Mouse (Mus musculus) liver, embryonic 12.5 days (tissue): ENCODE data around the gene Sys1. TPM values are rescaled to one million over a fixed set of nuclear protein-coding genes. Genes with fewer than 3 reads are reported as not detected.

Source experiments
- ATAC-seq: fragments of 200-750 bp; cut with Nextera tagmentation; 2 replicates; pipeline ENCODE4 v1.8.0; 2017; ENCODE audit warnings: moderate number of reproducible peaks, mild to moderate bottlenecking, moderate library complexity
- H3K27ac ChIP-seq: fragments of 300-500 bp; sonication (generic); 2 replicates; pipeline ENCODE4 v1.5.1; 2016; ENCODE audit warnings: mild to moderate bottlenecking
- H3K27me3 ChIP-seq: fragments of 300-500 bp; sonication (generic); replicated peaks from 2 replicates; pipeline ENCODE4 v1.6.1; 2016; ENCODE audit warnings: mild to moderate bottlenecking, moderate library complexity
- H3K36me3 ChIP-seq: fragments of 300-500 bp; sonication (generic); 2 replicates; pipeline ENCODE4 v1.6.1; 2016; ENCODE audit warnings: mild to moderate bottlenecking, moderate library complexity
- H3K4me1 ChIP-seq: fragments of 300-500 bp; sonication (generic); 2 replicates; pipeline ENCODE4 v1.6.1; 2016
- H3K4me2 ChIP-seq: fragments of 300-500 bp; sonication (generic); 2 replicates; pipeline ENCODE4 v1.6.1; 2016; ENCODE audit warnings: mild to moderate bottlenecking, moderate library complexity
- H3K4me3 ChIP-seq: fragments of 300-500 bp; sonication (generic); 2 replicates; pipeline ENCODE4 v1.5.1; 2016; ENCODE audit warnings: mild to moderate bottlenecking, moderate library complexity
- H3K9ac ChIP-seq: fragments of 300-500 bp; sonication (generic); 2 replicates; pipeline ENCODE4 v1.6.1; 2016; ENCODE audit warnings: mild to moderate bottlenecking, moderate library complexity
- H3K9me3 ChIP-seq: fragments of 300-500 bp; sonication (generic); replicated peaks from 2 replicates; pipeline ENCODE4 v1.6.1; 2016; ENCODE audit warnings: mild to moderate bottlenecking, moderate library complexity
- WGBS: fragments of 180-500 bp; shearing (Covaris S2); methylation state at CpG from one replicate; pipeline ENCODE4 v1.1.7; 2016; ENCODE audit not compliant: insufficient replicate concordance; 5-methylcytosine and 5-hydroxymethylcytosine counted together
- polyA plus RNA-seq: library from polyadenylated mRNA; unstranded; fragments of >200 nt; fragmentation: Nextera tagmentation; extraction: Ambion mirVana; gene quantifications from 2 replicates; pipeline ENCODE4 v1.2.1, GENCODE M21; 2016

The Sys1 gene
- polyA plus RNA-seq, 1 experiment from 2014 or later = 37.9 TPM

DNA sequence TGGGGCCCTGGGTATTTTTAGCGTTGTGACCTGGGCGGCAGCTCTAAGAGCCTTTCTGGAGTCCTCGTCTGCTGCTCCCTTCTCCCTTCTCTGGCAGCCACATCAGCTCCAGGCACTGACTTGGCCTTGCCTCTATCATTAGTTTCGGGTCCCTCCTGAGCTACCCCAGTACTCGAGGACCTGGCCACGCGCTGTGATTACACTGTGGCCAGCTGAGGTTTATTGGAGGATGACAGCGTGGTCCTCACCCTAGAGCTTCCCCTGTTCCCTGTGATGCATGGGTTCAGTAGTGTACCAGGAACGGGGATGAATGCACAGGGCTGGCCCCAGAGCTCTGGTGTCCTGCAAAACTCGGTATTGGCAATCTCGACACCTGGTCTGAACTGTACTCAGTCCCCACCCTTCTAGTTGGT is 30.4 kb downstream of the Sys1 start:
- peak overlapping the region; percentile 71 for H3K4me2 ChIP-seq
- peaks cover 12% of the 10 kb centered on the region; the same call in 1 of the 2 replicates for H3K4me1 ChIP-seq
- H3K27ac ChIP-seq = no peak overlapping the region
- H3K9me3 ChIP-seq = no peaks in the 10 kb centered on the region
- 0 out of 2 replicates have a peak, but pooled peaks cover 3% of the 10 kb centered on the region for H3K36me3 ChIP-seq
- 0 out of 2 replicates have a peak overlapping the region, but pooled peaks have one; percentile 40 for H3K9ac ChIP-seq
- WGBS = 17% methylated on average over 11 of the region's 11 CpGs
- peaks cover 57% of the 10 kb centered on the region for H3K27me3 ChIP-seq
- peak; percentile 19; the same call in 1 of the 2 replicates for ATAC-seq
- H3K4me3 ChIP-seq = peak overlapping the region; percentile 61

- H3K27me3 ChIP-seq = peaks cover 57% of the 10 kb centered on the region
- H3K4me2 ChIP-seq = no peak overlapping the region
- no peaks in the 10 kb centered on the region for H3K9me3 ChIP-seq
- no peak for ATAC-seq
- no peak overlapping the region for H3K9ac ChIP-seq
- H3K27ac ChIP-seq = no peak overlapping the region
- H3K4me1 ChIP-seq = peaks cover 12% of the 10 kb centered on the region; the same call in 1 of the 2 replicates
- H3K36me3 ChIP-seq = 0 out of 2 replicates have a peak, but pooled peaks cover 3% of the 10 kb centered on the region
- WGBS = 63% methylated on average over 9 of the region's 9 CpGs
- H3K4me3 ChIP-seq = no peak overlapping the region
These were observed 31.0 kb downstream of the Sys1 start for GRCm38 (mm10) chr2:164487812-164488211.

GRCm38 (mm10) chr2:164494126-164494525 is 37.4 kb downstream of the Sys1 start:
- no peak overlapping the region for H3K9ac ChIP-seq
- ATAC-seq = no peak
- peaks cover 27% of the 10 kb centered on the region for H3K4me1 ChIP-seq
- peaks cover 4% of the 10 kb centered on the region for H3K36me3 ChIP-seq
- no peaks in the 10 kb centered on the region for H3K27me3 ChIP-seq
- no peak overlapping the region for H3K4me2 ChIP-seq
- 51% methylated on average over 2 of the region's 2 CpGs for WGBS
- H3K4me3 ChIP-seq = no peak overlapping the region
- no peak overlapping the region for H3K27ac ChIP-seq
- no peaks in the 10 kb centered on the region for H3K9me3 ChIP-seq

DNA sequence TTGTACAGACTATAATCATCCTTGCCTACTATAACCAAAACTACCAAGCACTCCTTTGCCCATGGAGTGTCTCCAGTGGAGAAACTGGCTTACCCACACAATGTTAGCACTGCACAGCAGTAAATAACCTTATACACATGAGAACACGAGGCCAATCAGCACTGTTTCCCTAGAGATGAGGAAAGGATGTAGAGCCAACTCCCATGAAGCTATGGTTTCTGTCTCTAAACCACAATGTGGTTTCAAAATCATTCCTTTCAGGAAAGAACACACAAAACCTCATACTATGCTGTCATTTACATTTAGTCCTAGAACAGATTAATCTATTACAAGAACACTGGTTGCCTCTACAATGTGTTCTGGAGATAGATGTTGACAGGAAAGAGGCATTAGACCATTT is 39.6 kb downstream of the Sys1 start:
- WGBS = 30% methylated on average over 1 of the region's 1 CpGs
- peak overlapping the region; percentile 90 for H3K4me2 ChIP-seq

DNA sequence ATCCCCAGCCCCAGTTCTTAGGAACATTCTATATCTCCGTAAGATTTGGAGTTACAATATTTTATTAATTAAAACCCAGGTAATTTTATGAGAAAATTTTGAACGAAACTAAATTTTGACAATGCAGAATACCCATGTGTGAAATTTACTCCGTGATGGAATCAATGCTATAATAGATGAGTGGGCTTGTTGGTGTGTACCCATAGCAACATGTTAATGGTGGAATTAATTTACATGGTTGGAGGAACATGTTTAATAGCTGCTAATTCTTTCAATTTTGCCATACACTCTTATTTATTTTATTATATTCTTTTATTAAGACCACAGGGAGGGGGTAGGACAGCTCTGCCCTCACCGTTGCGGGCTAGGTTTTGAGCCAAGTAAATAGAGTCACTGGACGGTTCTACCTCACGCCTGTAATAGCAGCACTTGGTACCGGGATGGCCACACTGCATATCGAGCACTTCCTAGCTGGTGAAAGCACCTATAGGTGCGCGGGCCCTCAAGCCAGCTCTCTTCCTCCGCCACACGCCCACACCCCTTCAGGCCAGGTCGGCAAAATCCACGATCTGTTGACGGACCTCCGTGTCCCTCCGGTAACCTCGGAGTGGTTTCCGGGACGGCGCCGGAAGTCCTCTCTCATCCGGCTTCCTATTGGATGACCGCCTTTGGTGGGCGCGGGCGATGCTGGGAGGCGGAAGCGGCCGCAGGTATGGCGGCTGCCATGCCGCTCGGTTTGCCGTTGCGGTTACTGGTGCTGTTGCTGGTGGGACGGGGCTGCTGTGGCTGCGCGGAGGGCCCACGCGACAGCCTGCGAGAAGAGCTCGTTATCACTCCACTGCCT is 40.3 kb downstream of the Sys1 start, which contains the start of gene Pigt:
Pigt (plus strand) TSS at position 674 of the 844 bp plus-strand sequence.
- no peaks in the 10 kb centered on the region for H3K9me3 ChIP-seq
- H3K9ac ChIP-seq = peak within 1 kb of the TSS; percentile 74
- peak; percentile 94 for ATAC-seq
- peak within 1 kb of the TSS; percentile 33; the same call in 1 of the 2 replicates for H3K27ac ChIP-seq
- peak within 1 kb of the TSS; percentile 90 for H3K4me2 ChIP-seq
- peaks cover 29% of the 10 kb centered on the region for H3K36me3 ChIP-seq
- H3K4me1 ChIP-seq = peaks cover 28% of the 10 kb centered on the region
- peak within 1 kb of the TSS; percentile 75 for H3K4me3 ChIP-seq
- 4% methylated on average over 43 of the region's 43 CpGs for WGBS
- H3K27me3 ChIP-seq = no peaks in the 10 kb centered on the region

More for the DNA sequence above, 39.6 kb downstream of the Sys1 start:
- peak overlapping the region; percentile 75; the same call in 1 of the 2 replicates for H3K4me3 ChIP-seq
- H3K27ac ChIP-seq = no peak overlapping the region
- H3K36me3 ChIP-seq = peaks cover 23% of the 10 kb centered on the region
- H3K9ac ChIP-seq = no peak overlapping the region
- ATAC-seq = no peak
- peaks cover 28% of the 10 kb centered on the region for H3K4me1 ChIP-seq
- H3K9me3 ChIP-seq = no peaks in the 10 kb centered on the region
- H3K27me3 ChIP-seq = no peaks in the 10 kb centered on the region

GRCm38 (mm10) chr2:164497691-164498268 is 41.0 kb downstream of the Sys1 start:
- Histone ChIP-seq H3K4me2 (peak overlapping the region; percentile 90), H3K27me3 (no peaks in the 10 kb centered on the region), H3K36me3 (peaks cover 36% of the 10 kb centered on the region), H3K27ac (peak overlapping the region; percentile 33; the same call in 1 of the 2 replicates), H3K4me1 (peaks cover 28% of the 10 kb centered on the region), H3K9ac (peak overlapping the region; percentile 74), H3K9me3 (no peaks in the 10 kb centered on the region), H3K4me3 (peak overlapping the region; percentile 75)
- 3% methylated on average over 21 of the region's 21 CpGs for WGBS
- ATAC-seq = peak; percentile 60

DNA sequence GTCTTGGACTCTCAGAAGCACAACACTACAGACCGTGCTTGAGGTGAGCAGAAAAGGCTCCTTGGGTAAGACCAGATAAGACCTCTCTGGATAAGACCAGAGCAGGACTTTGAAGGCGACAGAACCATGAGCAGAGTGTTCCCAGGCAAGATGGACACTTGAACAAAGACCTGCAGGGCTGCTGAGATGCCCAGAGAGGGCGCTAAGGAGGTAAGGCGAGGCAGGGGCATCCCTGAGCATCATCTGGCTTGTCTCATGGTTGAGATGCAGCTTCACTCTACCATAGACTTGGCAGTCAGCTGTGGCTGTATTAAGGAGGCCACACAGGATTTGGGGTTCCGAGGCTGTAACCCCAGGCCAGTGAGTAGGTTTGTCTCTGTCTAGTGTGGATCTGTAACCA is 42.6 kb downstream of the Sys1 start:
- Histone ChIP-seq H3K4me3 (no peak overlapping the region), H3K36me3 (peaks cover 52% of the 10 kb centered on the region), H3K9ac (no peak overlapping the region), H3K27ac (no peak overlapping the region), H3K27me3 (no peaks in the 10 kb centered on the region), H3K4me2 (no peak overlapping the region), H3K9me3 (peaks cover 7% of the 10 kb centered on the region; the same call in 1 of the 2 replicates), H3K4me1 (peaks cover 28% of the 10 kb centered on the region)
- no peak for ATAC-seq
- 56% methylated on average over 5 of the region's 5 CpGs for WGBS

DNA sequence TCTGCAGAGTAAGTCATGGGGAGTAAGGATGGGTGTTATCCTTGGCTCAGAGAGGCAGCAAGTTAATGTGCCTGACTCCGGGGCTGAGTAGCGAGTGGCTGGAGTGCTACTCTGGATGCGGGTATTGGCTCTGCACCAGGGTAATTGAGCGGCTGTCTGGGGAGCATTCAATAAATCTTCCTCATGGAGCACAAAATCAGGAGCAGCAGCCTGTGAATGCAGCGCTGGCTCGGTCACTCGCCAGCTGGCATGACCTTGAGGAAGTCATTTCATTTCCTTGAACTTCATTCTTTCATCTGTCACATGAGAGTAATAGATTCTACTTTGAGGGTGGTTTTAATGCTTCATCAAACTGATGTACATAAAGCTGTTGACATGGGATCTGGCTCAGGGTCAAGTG is 43.7 kb downstream of the Sys1 start:
- no peak overlapping the region for H3K9ac ChIP-seq
- H3K36me3 ChIP-seq = peaks cover 64% of the 10 kb centered on the region

DNA sequence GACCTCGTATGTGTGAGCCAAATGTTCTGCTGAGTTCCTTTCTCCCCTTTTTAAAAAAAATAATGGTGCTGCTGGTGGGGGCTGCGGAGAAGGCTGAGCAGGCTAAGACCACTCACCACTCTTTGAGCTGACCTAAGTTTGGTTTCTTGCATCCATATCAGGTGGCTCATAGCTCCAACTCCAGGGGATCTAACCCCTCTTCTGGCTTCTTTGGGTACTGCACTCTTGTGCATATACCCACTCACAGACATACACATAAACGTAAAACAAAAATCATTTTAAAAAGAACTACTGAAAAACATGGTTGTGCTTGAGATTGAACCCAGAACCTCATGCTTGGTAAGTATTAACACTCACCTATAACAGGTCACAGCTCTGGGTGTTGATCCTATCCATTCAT is 48.2 kb downstream of the Sys1 start:
- H3K27me3 ChIP-seq = no peaks in the 10 kb centered on the region
- WGBS = 87% methylated on average over 3 of the region's 3 CpGs
- no peak overlapping the region for H3K9ac ChIP-seq
- H3K4me1 ChIP-seq = peaks cover 4% of the 10 kb centered on the region; the same call in 1 of the 2 replicates
- no peak for ATAC-seq
- H3K36me3 ChIP-seq = peaks cover 83% of the 10 kb centered on the region
- no peak overlapping the region for H3K27ac ChIP-seq
- H3K4me2 ChIP-seq = no peak overlapping the region
- peaks cover 14% of the 10 kb centered on the region for H3K9me3 ChIP-seq
- no peak overlapping the region for H3K4me3 ChIP-seq

More for the DNA sequence above, 43.7 kb downstream of the Sys1 start:
- Histone ChIP-seq H3K27me3 (no peaks in the 10 kb centered on the region), H3K9me3 (peaks cover 14% of the 10 kb centered on the region), H3K4me1 (peaks cover 28% of the 10 kb centered on the region), H3K4me3 (no peak overlapping the region), H3K4me2 (no peak overlapping the region), H3K27ac (no peak overlapping the region)
- no peak for ATAC-seq
- 91% methylated on average over 7 of the region's 7 CpGs for WGBS

GRCm38 (mm10) chr2:164505619-164506347 is 49.0 kb downstream of the Sys1 start:
- H3K36me3 ChIP-seq = peaks cover 75% of the 10 kb centered on the region
- H3K27me3 ChIP-seq = no peaks in the 10 kb centered on the region
- no peak overlapping the region for H3K4me3 ChIP-seq
- H3K27ac ChIP-seq = peak overlapping the region; percentile 3; the same call in 1 of the 2 replicates
- no peak overlapping the region for H3K4me2 ChIP-seq
- peaks cover 4% of the 10 kb centered on the region; the same call in 1 of the 2 replicates for H3K4me1 ChIP-seq
- no peak for ATAC-seq
- WGBS = 60% methylated on average over 4 of the region's 4 CpGs
- peaks cover 14% of the 10 kb centered on the region for H3K9me3 ChIP-seq
- no peak overlapping the region for H3K9ac ChIP-seq

- Histone ChIP-seq H3K27ac (no peak overlapping the region), H3K9me3 (peaks cover 14% of the 10 kb centered on the region), H3K36me3 (peaks cover 55% of the 10 kb centered on the region), H3K4me3 (no peak overlapping the region), H3K4me2 (no peak overlapping the region), H3K9ac (no peak overlapping the region), H3K27me3 (no peaks in the 10 kb centered on the region), H3K4me1 (peaks cover 13% of the 10 kb centered on the region)
- 87% methylated on average over 19 of the region's 19 CpGs for WGBS
- ATAC-seq = no peak
These were observed 51.0 kb downstream of the Sys1 start for GRCm38 (mm10) chr2:164507811-164508210.
